ENCODE assay signal across 31 mouse cellular contexts in the genomic region with DNA sequence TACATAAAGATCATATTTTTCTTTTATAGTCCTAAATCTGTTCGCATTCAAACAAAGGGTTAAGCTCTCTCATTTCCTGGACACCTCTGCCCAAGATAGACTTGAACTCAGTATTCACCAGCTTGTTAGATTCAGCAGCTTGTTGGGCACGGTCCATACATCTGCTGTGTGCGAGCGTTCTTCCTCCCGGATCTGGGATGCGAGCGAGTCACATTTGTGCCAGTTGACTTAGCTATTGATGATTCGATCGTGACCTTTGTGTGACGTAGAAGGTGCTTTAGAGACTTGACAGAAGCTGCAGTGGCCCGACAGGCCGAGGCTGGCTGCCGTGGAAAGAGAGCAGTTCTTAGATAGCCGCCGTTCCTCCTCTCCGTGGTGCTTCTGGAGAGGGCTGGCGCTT.
DNase-seq lines count a peak whose midpoint lies in the region; ATAC-seq lines count a peak whose summit lies in the region.
"Had no signal": no experiment of that assay in that cellular context is flagged by ENCODE, and none has a peak within 500 bp of the region (broad histone marks: within the 10 kb centered on the region; RNA-seq: fewer than 3 reads in every experiment).

No protein-coding gene starts in this region.

- H3K27ac ChIP-seq in forebrain, embryonic 14.5 days (ENCODE audit: low read depth, low read length), result no peak overlapping the region
- H3K27ac ChIP-seq in forebrain, embryonic 11.5 days (ENCODE audit: low read depth, low read length), result no peak overlapping the region
- no peak overlapping the region for H3K27ac ChIP-seq in hindbrain, embryonic 12.5 days
- H3K27ac ChIP-seq: embryonic facial prominence, embryonic 12.5 days; forebrain, embryonic 12.5 days; gastrocnemius, adult 2 months; heart, embryonic 13.5 days; liver, embryonic 12.5 days had no signal

- WGBS in forebrain, embryonic 14.5 days, result 78% methylated on average over 17 of the region's 17 CpGs
- 87% methylated on average over 17 of the region's 17 CpGs for WGBS in forebrain, embryonic 11.5 days
- 72% methylated on average over 17 of the region's 17 CpGs for WGBS in hindbrain, embryonic 12.5 days

- H3K27me3 ChIP-seq in forebrain, embryonic 14.5 days (replicated peaks; ENCODE audit: control insufficient read depth, insufficient read depth, low read length), result no peaks in the 10 kb centered on the region
- H3K27me3 ChIP-seq in forebrain, embryonic 11.5 days (ENCODE audit: control insufficient read depth, insufficient read depth, low read length), result no peaks in the 10 kb centered on the region
- H3K27me3 ChIP-seq in hindbrain, embryonic 12.5 days, result no peaks in the 10 kb centered on the region
- H3K27me3 ChIP-seq: CH12.LX; embryonic facial prominence, embryonic 12.5 days; forebrain, embryonic 12.5 days; heart, embryonic 13.5 days; liver, embryonic 12.5 days had no signal

- no peak overlapping the region for H3K9ac ChIP-seq in forebrain, embryonic 14.5 days (ENCODE audit: low read length)
- H3K9ac ChIP-seq in forebrain, embryonic 11.5 days (ENCODE audit: low read length), result no peak overlapping the region
- no peak overlapping the region for H3K9ac ChIP-seq in hindbrain, embryonic 12.5 days
- H3K9ac ChIP-seq: embryonic facial prominence, embryonic 12.5 days; forebrain, embryonic 12.5 days; heart, embryonic 13.5 days; liver, embryonic 12.5 days; liver, postnatal 0 days had no signal

- intact Hi-C loops in heart, postnatal 10 days (cut with DNase I), result no loop called here

- H3K4me3 ChIP-seq in forebrain, embryonic 14.5 days (ENCODE audit: low read depth, low read length), result no peak overlapping the region
- no peak overlapping the region for H3K4me3 ChIP-seq in forebrain, embryonic 11.5 days (ENCODE audit: low read depth, low read length)
- no peak overlapping the region for H3K4me3 ChIP-seq in hindbrain, embryonic 12.5 days
- H3K4me3 ChIP-seq: embryonic facial prominence, embryonic 12.5 days; forebrain, embryonic 12.5 days; gastrocnemius, adult 2 months; heart, embryonic 13.5 days; liver, embryonic 12.5 days had no signal

- H3K4me2 ChIP-seq in forebrain, embryonic 14.5 days (ENCODE audit: low read length), result no peak overlapping the region
- no peak overlapping the region for H3K4me2 ChIP-seq in forebrain, embryonic 11.5 days (ENCODE audit: low read depth, low read length, severe bottlenecking)
- H3K4me2 ChIP-seq in hindbrain, embryonic 12.5 days (replicated peaks), result no peak overlapping the region
- H3K4me2 ChIP-seq: embryonic facial prominence, embryonic 12.5 days; forebrain, embryonic 12.5 days; heart, embryonic 13.5 days; liver, embryonic 12.5 days; midbrain, embryonic 11.5 days had no signal

- DNase-seq in forebrain, embryonic 14.5 days (ENCODE audit: low spot score), result peak; percentile 35
- no peak for DNase-seq in forebrain, embryonic 11.5 days (ENCODE audit: low spot score)
- peak; percentile 20 for DNase-seq in layer of hippocampus, adult 11-12 months (ENCODE audit: low spot score)
- no peak for DNase-seq in layer of hippocampus, adult 9-10 months (ENCODE audit: low spot score)
- DNase-seq in layer of hippocampus, adult 9-11 months, result peak; percentile 55
- peak; percentile 28 for DNase-seq in retina, postnatal 1 day
- DNase-seq in heart, postnatal 10 days, result no peak
- DNase-seq: adrenal gland, adult 2 months; adrenal gland, postnatal 36 days; cerebellum, adult 9-11 months; embryo, embryonic 11 days; gastrocnemius, adult 2 months; gastrocnemius, postnatal 36 days; heart, postnatal 14 days; kidney, adult 9 months; kidney, postnatal 14 days; left cerebral cortex, postnatal 4 days; liver, postnatal 0 days; lung, postnatal 36 days; spleen, adult 18-20 months; thymus, postnatal 14 days had no signal

- H3K9me3 ChIP-seq in forebrain, embryonic 14.5 days (replicated peaks; ENCODE audit: control insufficient read depth, low read length), result no peaks in the 10 kb centered on the region
- no peaks in the 10 kb centered on the region for H3K9me3 ChIP-seq in forebrain, embryonic 11.5 days (ENCODE audit: control insufficient read depth, low read length)
- H3K9me3 ChIP-seq in hindbrain, embryonic 12.5 days (replicated peaks), result no peaks in the 10 kb centered on the region
- H3K9me3 ChIP-seq: embryonic facial prominence, embryonic 12.5 days; forebrain, embryonic 12.5 days; heart, embryonic 13.5 days; liver, embryonic 12.5 days had no signal

- ATAC-seq in forebrain, embryonic 14.5 days, result no peak
- ATAC-seq in forebrain, embryonic 11.5 days (replicated peaks; ENCODE audit: low FRiP score), result no peak
- no peak for ATAC-seq in hindbrain, embryonic 12.5 days (ENCODE audit: low FRiP score)
- ATAC-seq: activated CD4-positive, CD25-positive, alpha-beta regulatory T cell, adult 4 months; intestine, postnatal 0 days; liver, embryonic 12.5 days; liver, postnatal 0 days; midbrain, embryonic 16.5 days had no signal

- H3K36me3 ChIP-seq in forebrain, embryonic 14.5 days (ENCODE audit: control insufficient read depth, insufficient read depth, low read length), result no peaks in the 10 kb centered on the region
- no peaks in the 10 kb centered on the region for H3K36me3 ChIP-seq in forebrain, embryonic 11.5 days (ENCODE audit: control insufficient read depth, insufficient read depth, low read length)
- H3K36me3 ChIP-seq in hindbrain, embryonic 12.5 days, result no peaks in the 10 kb centered on the region
- H3K36me3 ChIP-seq: embryonic facial prominence, embryonic 12.5 days; forebrain, embryonic 12.5 days; heart, embryonic 13.5 days; liver, embryonic 12.5 days had no signal

- no peaks in the 10 kb centered on the region; the same call in 1 of the 2 replicates for H3K4me1 ChIP-seq in forebrain, embryonic 14.5 days (ENCODE audit: control insufficient read depth, insufficient read depth, low read length)
- no peaks in the 10 kb centered on the region; the same call in 1 of the 2 replicates for H3K4me1 ChIP-seq in forebrain, embryonic 11.5 days (replicated peaks; ENCODE audit: control insufficient read depth, insufficient read depth, low read length)
- H3K4me1 ChIP-seq in hindbrain, embryonic 12.5 days, result peaks cover 11% of the 10 kb centered on the region
- H3K4me1 ChIP-seq: liver, embryonic 12.5 days had no signal

Comparison
In these comparisons a context has a peak if more than half of its experiments do, and no peak if none do; other contexts are left out.
1. DNase-seq: peak in forebrain, embryonic 14.5 days (single experiment), layer of hippocampus, adult 11-12 months (single experiment), layer of hippocampus, adult 9-11 months (single experiment) and retina, postnatal 1 day (single experiment); none in forebrain, embryonic 11.5 days (single experiment), layer of hippocampus, adult 9-10 months (single experiment) and heart, postnatal 10 days (0 of 2).